Mouse (Mus musculus) heart, postnatal 36 days (tissue): ENCODE measurements around the gene Mtcl1. TPM values are rescaled to one million over a fixed set of nuclear protein-coding genes. Genes with fewer than 3 reads are reported as not detected.

Experiments used
- DNase-seq, 2 experiments: peaks; one replicate each; pipeline ENCODE4 v3.0.0; 2021 to 2022
- intact Hi-C: fragments of 180-260 bp; cut with DNase I; formaldehyde crosslinking; loops from one replicate; pipeline ENCODE4 v1.15.1; 2025
- total RNA-seq, 2 experiments: library from RNA; stranded (reverse); gene quantifications; 2 replicates each; pipeline ENCODE4 v1.2.3; 2021

Mtcl1 gene
- total RNA-seq, 2 experiments from 2014 or later, result 4.4 to 6.3 TPM

DNA sequence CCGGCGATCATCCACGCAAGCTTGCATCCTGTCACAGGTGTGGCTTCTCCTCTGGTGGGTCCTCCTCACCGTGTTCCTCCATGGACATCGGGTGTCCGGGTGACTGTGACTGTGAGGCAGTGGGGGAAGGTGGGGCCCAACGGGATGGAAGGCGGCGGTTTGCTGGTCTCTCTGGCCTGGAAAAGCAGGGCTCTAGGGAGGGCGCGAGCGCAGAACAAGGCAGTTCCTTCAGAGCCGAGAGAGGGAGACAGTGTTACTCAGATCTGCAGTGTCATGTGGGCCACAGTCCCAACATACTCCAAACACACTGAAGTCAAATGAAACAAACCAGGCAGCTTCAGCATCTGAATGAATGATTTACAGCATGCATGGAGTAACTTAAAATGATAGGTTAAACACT, 111.6 kb downstream of the Mtcl1 start:
- intact Hi-C loops, result no loop called here
- no peak for DNase-seq

- intact Hi-C loops, result no loop called here
- no peak for DNase-seq
Measured at GRCm38 (mm10) chr17:66335568-66335967, 114.0 kb downstream of the Mtcl1 start.

DNA sequence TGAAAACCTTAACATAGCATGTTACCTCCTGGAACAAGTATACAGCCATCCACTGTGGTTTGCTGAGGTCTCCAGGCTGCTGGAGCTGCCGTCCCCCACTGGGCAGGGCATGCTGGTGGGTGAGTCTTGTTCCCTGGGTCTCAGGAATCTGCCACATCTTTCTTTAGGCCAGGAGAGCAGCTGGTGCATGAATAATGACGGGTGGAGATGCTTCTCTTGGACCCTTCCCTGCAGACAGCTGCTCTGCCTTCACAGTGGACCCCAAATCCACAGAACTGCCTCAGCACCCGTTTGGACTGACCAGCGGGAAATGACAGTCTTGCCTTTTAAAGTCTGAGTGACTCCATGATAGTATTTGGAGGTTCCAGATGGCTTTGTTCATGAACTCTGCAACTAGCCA, 114.7 kb downstream of the Mtcl1 start:
- DNase-seq, result no peak
- intact Hi-C loops, result no loop called here

DNA sequence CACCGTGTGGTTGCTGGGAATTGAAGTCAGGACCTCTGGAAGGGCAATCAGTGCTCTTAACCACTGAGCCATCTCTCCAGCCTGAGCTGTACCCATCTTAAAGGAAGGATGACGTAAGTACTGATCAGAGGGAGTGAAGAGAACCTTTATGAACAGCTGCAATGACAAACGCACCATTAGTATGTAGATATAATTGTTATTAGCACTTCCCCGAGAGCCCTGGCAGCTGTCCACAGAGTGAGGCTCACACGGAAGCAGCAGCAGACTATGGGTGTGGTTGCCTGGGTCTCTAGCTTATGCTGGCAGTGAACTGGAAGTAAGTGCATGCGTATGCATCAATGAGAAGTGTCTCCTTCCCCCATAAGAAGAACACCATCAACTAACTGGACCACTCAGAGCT, 118.3 kb downstream of the Mtcl1 start:
- intact Hi-C loops, result no loop called here
- DNase-seq, result no peak

DNA sequence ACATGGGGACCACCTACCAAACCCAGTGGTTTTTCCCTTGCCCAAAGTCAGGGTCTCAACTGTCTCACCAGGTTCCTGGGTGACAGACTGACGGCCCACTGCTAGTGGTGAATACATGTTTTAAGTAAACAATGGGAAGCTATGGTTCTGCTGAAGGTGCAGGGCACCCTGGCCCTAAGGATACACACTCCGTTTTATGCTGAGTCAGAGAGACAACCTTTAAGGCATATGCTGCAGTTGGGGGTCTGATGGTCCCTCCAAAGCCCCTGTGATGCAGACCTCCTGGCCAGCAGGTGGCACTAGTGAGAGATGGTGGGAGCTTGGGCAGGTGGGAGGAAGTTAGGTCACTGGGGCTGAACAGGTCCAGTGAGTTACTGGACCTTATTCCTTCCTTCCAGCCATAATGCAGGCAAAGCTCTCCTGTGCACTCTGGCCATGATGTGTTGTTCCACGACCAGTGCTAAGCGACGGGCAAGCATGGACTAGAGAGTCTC, 123.0 kb downstream of the Mtcl1 start:
- no peak for DNase-seq
- intact Hi-C loops, result no loop called here

GRCm38 (mm10) chr17:66326204-66326545, 123.4 kb downstream of the Mtcl1 start:
- intact Hi-C loops, result no loop called here
- DNase-seq, result no peak

- no peak for DNase-seq
- intact Hi-C loops, result no loop called here
Measured at GRCm38 (mm10) chr17:66325440-66326203, 123.9 kb downstream of the Mtcl1 start.

- intact Hi-C loops, result no loop called here
- no peak for DNase-seq
Measured at GRCm38 (mm10) chr17:66324836-66325235, 124.7 kb downstream of the Mtcl1 start.

- intact Hi-C loops, result no loop called here
- no peak for DNase-seq
Measured at GRCm38 (mm10) chr17:66322646-66323255, 126.8 kb downstream of the Mtcl1 start.

DNA sequence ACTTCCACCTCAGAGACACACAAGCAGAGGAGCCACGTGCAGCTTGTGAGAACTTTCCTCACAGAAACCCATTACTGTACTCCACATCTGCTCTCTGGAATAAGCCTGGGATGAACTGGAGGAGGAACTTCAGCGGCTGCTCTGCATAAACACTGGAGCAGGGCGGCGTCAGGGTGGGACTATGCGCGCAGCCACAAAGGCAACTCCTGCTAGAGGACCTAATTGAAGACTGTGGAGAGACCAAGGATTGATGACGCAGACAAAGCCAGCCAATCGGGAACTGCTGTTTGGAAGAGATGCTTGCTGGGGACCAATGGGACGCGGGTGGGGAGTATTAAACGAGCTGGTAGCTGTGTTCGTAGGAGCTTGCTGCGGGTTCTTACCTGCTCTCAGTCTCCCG, 127.6 kb downstream of the Mtcl1 start:
- intact Hi-C loops, result no loop called here

DNA sequence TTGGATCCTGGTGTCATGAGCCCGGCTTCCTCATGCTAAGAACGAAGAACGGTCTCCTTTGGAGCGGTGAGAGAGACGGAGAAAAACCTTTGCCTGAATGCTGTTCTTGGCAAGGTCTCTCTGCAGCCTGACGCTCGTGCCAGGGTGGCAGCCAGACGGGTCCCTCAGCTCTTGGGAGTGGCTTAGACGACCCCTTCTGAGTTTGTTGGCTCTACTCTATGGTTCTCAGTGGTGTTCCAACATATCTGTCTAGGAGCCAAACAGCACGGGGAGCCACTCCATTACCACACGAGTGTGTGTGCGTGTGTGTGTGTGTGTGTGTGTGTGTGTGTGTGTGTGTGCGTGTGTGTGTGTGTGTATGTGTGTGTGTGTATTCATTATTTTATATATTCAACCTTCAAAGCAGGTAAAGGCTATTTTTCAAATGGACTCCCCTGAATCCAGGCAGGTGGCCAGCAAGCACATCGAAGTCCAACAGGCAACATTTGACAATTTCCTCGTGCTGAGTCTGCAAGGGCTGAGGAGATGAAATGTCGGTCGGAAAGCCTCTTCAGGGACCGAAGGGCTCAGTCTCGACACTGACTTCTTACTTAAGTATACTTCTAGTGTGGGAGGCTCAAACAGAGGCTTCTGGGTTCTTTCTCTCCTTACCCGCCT, 128.7 kb downstream of the Mtcl1 start:
- DNase-seq, result no peak

More for the DNA sequence above, 127.6 kb downstream of the Mtcl1 start:
- no peak for DNase-seq

DNA sequence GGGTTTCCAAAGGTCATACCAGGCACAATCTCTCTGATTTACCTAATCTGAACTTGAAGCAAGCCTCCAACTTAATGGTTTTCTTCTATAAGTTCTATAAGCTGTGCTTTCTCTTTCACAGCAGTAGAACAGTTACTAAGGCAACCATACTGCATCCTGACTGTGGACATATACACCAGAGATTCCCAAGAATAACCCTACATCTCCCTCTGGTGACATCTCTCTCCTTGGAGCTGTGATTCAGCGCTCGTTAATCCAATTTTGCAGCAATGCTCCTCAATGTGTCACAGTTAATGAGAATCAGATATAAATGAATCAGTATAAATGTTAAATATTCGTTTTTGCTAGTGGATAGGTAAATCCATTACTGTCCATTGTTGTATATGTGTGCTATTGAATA, 131.5 kb downstream of the Mtcl1 start:
- intact Hi-C loops, result no loop called here
- no peak for DNase-seq

More for the DNA sequence above, 128.7 kb downstream of the Mtcl1 start:
- intact Hi-C loops, result no loop called here

DNA sequence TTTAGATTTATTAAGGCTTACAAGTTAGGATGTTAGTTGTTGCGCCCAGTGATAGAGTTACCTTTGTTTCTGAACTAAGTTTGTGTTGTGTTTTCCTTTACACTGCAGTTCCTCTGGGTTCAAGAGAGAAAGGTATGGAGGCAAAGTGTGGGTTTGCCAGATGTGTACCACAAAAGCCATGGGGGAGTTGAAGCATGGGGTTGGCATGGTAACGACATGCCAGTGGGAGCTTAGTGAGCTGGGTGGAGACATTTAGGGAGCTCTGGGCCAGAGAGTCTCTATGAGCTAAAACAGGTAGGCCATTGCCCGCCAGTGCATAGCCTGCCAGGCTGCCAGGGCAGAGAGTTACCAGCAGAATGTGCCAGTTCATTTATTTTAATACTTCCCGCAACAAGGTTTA, 132.0 kb downstream of the Mtcl1 start:
- DNase-seq, result no peak
- intact Hi-C loops, result no loop called here

DNA sequence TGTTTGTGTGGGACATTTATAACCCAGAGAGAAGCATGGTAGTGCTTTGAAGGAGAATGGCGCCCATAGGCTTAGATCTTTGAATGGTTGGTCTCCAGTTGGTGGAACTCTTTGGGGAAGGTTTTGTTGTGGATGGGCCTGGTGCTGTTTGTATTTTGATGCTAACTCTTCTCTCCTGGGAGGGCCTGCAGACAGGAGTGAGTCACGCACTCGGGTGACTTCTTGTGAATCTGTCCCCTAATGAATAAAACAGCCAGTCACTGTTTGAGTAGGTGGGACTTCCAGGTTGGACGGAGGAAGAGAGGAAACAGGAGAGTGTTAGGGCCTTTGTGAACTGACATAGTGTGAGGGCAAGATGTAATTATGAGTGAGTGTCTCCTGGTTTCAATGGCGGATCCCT, 132.4 kb downstream of the Mtcl1 start:
- intact Hi-C loops, result no loop called here
- DNase-seq, result no peak

DNA sequence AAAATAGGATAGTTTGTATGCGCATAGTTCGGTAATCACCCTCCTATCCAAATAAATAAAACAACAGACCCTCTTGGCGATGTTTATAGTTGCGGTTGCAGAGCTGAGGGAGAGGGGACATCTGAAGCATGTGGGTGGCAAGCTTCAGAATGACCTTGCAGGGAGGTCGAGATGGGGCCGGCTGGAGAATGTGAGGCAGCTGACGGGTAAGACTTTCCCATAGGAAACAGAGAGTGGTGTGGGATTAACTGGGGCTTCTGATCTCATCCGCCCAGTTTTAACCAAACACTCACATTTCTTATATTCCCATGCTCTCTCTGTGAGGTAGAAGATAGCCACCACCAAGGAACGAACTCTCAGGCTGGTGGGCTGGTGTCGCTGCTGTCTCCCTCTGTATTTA, 134.1 kb downstream of the Mtcl1 start:
- DNase-seq, result no peak
- intact Hi-C loops, result no loop called here

GRCm38 (mm10) chr17:66314566-66315285, 134.8 kb downstream of the Mtcl1 start:
- intact Hi-C loops, result no loop called here
- DNase-seq, result no peak

GRCm38 (mm10) chr17:66301906-66302305, 147.6 kb downstream of the Mtcl1 start:
- no peak for DNase-seq
- intact Hi-C loops, result no loop called here

DNA sequence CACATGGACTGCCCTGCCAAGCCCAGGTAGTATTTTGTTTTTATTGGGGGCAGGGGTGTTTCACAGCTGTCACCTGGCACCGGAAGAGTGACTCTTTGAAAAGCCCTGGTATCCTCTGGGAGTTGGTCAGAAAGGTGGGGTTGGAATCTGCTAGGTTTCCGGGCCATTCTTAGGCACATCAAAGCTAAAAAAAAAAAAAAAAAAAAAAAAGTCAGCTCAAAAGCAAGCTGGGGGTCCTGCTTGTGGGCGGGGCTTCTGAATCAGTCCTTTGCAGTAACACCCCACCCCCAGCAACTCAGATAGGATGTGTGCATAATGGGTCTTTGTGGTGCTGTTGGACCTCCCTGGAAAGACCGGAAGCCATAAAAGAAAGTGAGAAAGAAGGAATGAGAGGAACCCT, 148.3 kb downstream of the Mtcl1 start:
- intact Hi-C loops, result no loop called here
- no peak for DNase-seq

DNA sequence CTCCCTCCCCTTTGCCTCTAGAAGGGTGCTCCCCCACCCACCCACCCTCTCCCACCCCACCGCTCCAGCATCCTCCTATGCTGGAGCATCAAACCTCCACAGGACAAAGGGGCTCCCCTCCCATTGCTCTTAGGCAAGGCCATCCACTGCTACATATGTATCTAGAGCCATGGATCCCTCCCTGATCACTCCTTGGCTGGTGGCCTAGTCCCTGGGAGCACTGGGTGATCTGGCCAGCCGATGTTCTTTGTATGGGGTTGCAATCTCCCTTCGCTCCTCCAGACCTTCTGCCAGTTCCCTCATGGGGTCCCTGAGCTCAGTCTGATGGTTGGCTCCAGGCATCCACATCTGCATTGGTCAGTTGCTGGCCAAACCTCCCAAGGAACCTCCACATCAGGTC, 151.8 kb downstream of the Mtcl1 start:
- DNase-seq, result no peak
- intact Hi-C loops, result no loop called here

DNA sequence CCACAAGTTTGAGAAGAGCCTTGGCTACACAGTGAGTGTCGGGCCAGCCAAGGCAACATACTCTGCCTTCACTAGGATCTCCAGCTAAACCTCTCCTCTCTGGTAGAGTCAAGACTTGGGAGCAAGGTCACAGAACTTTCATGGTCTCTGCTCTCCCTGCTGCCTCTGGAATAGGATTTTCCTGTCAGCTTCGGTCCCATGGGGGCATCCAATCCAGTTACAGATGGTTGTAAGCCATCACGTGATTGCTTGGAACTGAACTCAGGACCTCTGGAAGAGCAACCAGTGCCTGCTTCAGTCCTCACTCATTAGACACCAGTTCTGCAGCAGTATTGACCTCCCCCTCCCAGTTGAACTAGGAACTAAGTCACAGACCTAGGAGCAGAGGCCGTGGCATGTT, 156.0 kb downstream of the Mtcl1 start:
- intact Hi-C loops, result no loop called here
- no peak for DNase-seq

GRCm38 (mm10) chr17:66289894-66290293, 159.7 kb downstream of the Mtcl1 start:
- intact Hi-C loops, result no loop called here
- no peak for DNase-seq
